Mouse (Mus musculus) midbrain, postnatal 0 days (tissue): ENCODE data around the gene Hint1. TPM values are rescaled to one million over a fixed set of nuclear protein-coding genes. Genes with fewer than 3 reads are reported as not detected.
"Not testable (repeated sequence)": the region's sequence is repeated elsewhere in the genome, so short reads cannot be mapped to it uniquely, and the experiment has no call there.

Experiments used
- ATAC-seq: fragments of 200-750 bp; cut with Nextera tagmentation; 2 replicates; pipeline ENCODE4 v1.8.0; 2017; ENCODE audit warnings: moderate number of reproducible peaks, mild to moderate bottlenecking, moderate TSS enrichment, moderate library complexity; ENCODE audit not compliant: low FRiP score
- DNase-seq: peaks from one replicate; pipeline ENCODE4 v3.0.0-alpha.2; 2015; ENCODE audit warnings: low spot score
- H3K27ac ChIP-seq: fragments of 300-500 bp; sonication (generic); 2 replicates; pipeline ENCODE4 v1.5.1; 2014; ENCODE audit warnings: low read depth, mild to moderate bottlenecking, low read length, mixed read lengths
- H3K27me3 ChIP-seq: fragments of 300-500 bp; sonication (generic); 2 replicates; pipeline ENCODE4 v1.6.1; 2014; ENCODE audit warnings: low read length, control low read depth, mixed read lengths; ENCODE audit not compliant: insufficient read depth
- H3K36me3 ChIP-seq: fragments of 300-500 bp; sonication (generic); 2 replicates; pipeline ENCODE4 v1.6.1; 2014; ENCODE audit warnings: low read length, control low read depth, mixed read lengths; ENCODE audit not compliant: insufficient read depth
- H3K4me1 ChIP-seq: fragments of 300-500 bp; sonication (generic); 2 replicates; pipeline ENCODE4 v1.6.1; 2014; ENCODE audit warnings: mild to moderate bottlenecking, control low read depth, antibody characterized with exemption, low read length, mixed read lengths; ENCODE audit not compliant: insufficient read depth
- H3K4me2 ChIP-seq: fragments of 300-500 bp; sonication (generic); 2 replicates; pipeline ENCODE4 v1.6.1; 2014; ENCODE audit warnings: low read depth, mild to moderate bottlenecking, low read length, mixed read lengths; ENCODE audit not compliant: poor library complexity, severe bottlenecking
- H3K4me3 ChIP-seq: fragments of 300-500 bp; sonication (generic); 2 replicates; pipeline ENCODE4 v1.5.1; 2014; ENCODE audit warnings: low read depth, mild to moderate bottlenecking, low read length, moderate library complexity
- H3K9ac ChIP-seq: fragments of 300-500 bp; sonication (generic); replicated peaks from 2 replicates; pipeline ENCODE4 v1.6.1; 2014; ENCODE audit warnings: mild to moderate bottlenecking, low read length, moderate library complexity, mixed read lengths; ENCODE audit not compliant: poor library complexity, severe bottlenecking
- H3K9me3 ChIP-seq: fragments of 300-500 bp; sonication (generic); 2 replicates; pipeline ENCODE4 v1.6.1; 2016; ENCODE audit warnings: low read length, control low read depth
- CTCF ChIP-seq: IDR thresholded peaks from 2 replicates; pipeline ENCODE4 v1.5.1; 2016; ENCODE audit warnings: antibody characterized with exemption, mild to moderate bottlenecking
- WGBS: fragments of 180-500 bp; shearing (Covaris S2); extraction: QIAGEN DNeasy Blood & Tissue Kit; methylation state at CpG from one replicate; pipeline ENCODE4 v1.1.7; 2014; 5-methylcytosine and 5-hydroxymethylcytosine counted together
- polyA plus RNA-seq: library from polyadenylated mRNA; unstranded; fragments of >200 nt; fragmentation: Nextera tagmentation; extraction: Ambion mirVana; gene quantifications from 2 replicates; pipeline ENCODE4 v1.2.1, GENCODE M21; 2015
- total RNA-seq: library from RNA; depleted of rRNA; stranded (reverse); fragments of >200 nt; gene quantifications from 2 replicates; pipeline ENCODE4 v1.2.3, GENCODE M21; 2014

Hint1 gene
- total and polyA plus RNA-seq, 2 experiments from 2014 or later, result 475 to 1,130 TPM

GRCm38 (mm10) chr11:54892091-54892490, 25.9 kb downstream of the Hint1 start:
- H3K9ac ChIP-seq, result no peak overlapping the region
- no peaks in the 10 kb centered on the region for H3K36me3 ChIP-seq
- ATAC-seq, result no peak
- no peak overlapping the region for H3K4me3 ChIP-seq
- no peaks in the 10 kb centered on the region for H3K9me3 ChIP-seq
- WGBS, result 64% methylated on average over 7 of the region's 7 CpGs
- H3K27me3 ChIP-seq, result no peaks in the 10 kb centered on the region
- DNase-seq, result no peak
- H3K4me1 ChIP-seq, result no peaks in the 10 kb centered on the region
- TF ChIP-seq CTCF, result no peak
- H3K4me2 ChIP-seq, result no peak overlapping the region
- no peak overlapping the region for H3K27ac ChIP-seq

GRCm38 (mm10) chr11:54894589-54894988, 28.4 kb downstream of the Hint1 start:
- TF ChIP-seq CTCF, result no peak
- WGBS, result 65% methylated on average over 9 of the region's 9 CpGs
- Histone ChIP-seq H3K36me3 (no peaks in the 10 kb centered on the region), H3K4me3 (no peak overlapping the region), H3K27ac (no peak overlapping the region), H3K9ac (no peak overlapping the region), H3K27me3 (no peaks in the 10 kb centered on the region), H3K4me2 (no peak overlapping the region), H3K4me1 (no peaks in the 10 kb centered on the region), H3K9me3 (no peaks in the 10 kb centered on the region)
- DNase-seq (no peak), ATAC-seq (no peak)

GRCm38 (mm10) chr11:54896646-54897045, 30.5 kb downstream of the Hint1 start:
- whole genome bisulfite sequencing, result 94% methylated on average over 3 of the region's 3 CpGs
- H3K9me3 ChIP-seq, DNase-seq, H3K4me3 ChIP-seq, H3K27me3 ChIP-seq, H3K4me1 ChIP-seq, H3K36me3 ChIP-seq, H3K9ac ChIP-seq, H3K27ac ChIP-seq, H3K4me2 ChIP-seq, ATAC-seq: not testable (repeated sequence)

GRCm38 (mm10) chr11:54897470-54897869, 31.3 kb downstream of the Hint1 start:
- H3K4me2 ChIP-seq, result no peak overlapping the region
- no peaks in the 10 kb centered on the region for H3K36me3 ChIP-seq
- WGBS, result 54% methylated on average over 5 of the region's 5 CpGs
- DNase-seq (no peak), ATAC-seq (no peak)
- no peak overlapping the region for H3K27ac ChIP-seq
- no peak overlapping the region for H3K4me3 ChIP-seq
- no peak overlapping the region for H3K9ac ChIP-seq
- no peaks in the 10 kb centered on the region for H3K9me3 ChIP-seq
- H3K4me1 ChIP-seq, result peaks cover 2% of the 10 kb centered on the region; the same call in 1 of the 2 replicates
- no peaks in the 10 kb centered on the region for H3K27me3 ChIP-seq
- no peak for TF ChIP-seq CTCF

- H3K4me3 ChIP-seq, result no peak overlapping the region
- no peaks in the 10 kb centered on the region for H3K9me3 ChIP-seq
- DNase-seq, result no peak
- 78% methylated on average over 4 of the region's 4 CpGs for WGBS
- H3K4me1 ChIP-seq, result peaks cover 2% of the 10 kb centered on the region; the same call in 1 of the 2 replicates
- no peaks in the 10 kb centered on the region for H3K36me3 ChIP-seq
- no peak overlapping the region for H3K4me2 ChIP-seq
- no peak overlapping the region for H3K27ac ChIP-seq
- no peak overlapping the region for H3K9ac ChIP-seq
- ATAC-seq, result no peak
- TF ChIP-seq CTCF, result no peak
- H3K27me3 ChIP-seq, result no peaks in the 10 kb centered on the region
These were observed 33.5 kb downstream of the Hint1 start for GRCm38 (mm10) chr11:54899657-54900056.

GRCm38 (mm10) chr11:54902333-54903323, 36.4 kb downstream of the Hint1 start, which contains the start of gene Gpx3:
TSS of gene Gpx3 (plus strand) at chr11:54902453.
- TF ChIP-seq CTCF, result no peak
- H3K27ac ChIP-seq, result no peak within 1 kb of the TSS
- peak within 1 kb of the TSS; percentile 44 for H3K9ac ChIP-seq
- no peaks in the 10 kb centered on the region for H3K9me3 ChIP-seq
- H3K4me3 ChIP-seq, result peak within 1 kb of the TSS; percentile 48
- no peaks in the 10 kb centered on the region for H3K36me3 ChIP-seq
- DNase-seq (peak; percentile 75), ATAC-seq (peak; percentile 89)
- H3K4me1 ChIP-seq, result peaks cover 2% of the 10 kb centered on the region; the same call in 1 of the 2 replicates
- H3K4me2 ChIP-seq, result peak within 1 kb of the TSS; percentile 95
- no peaks in the 10 kb centered on the region for H3K27me3 ChIP-seq
- WGBS, result 11% methylated on average over 44 of the region's 45 CpGs
